8 mouse cellular contexts compared by ENCODE assay signal in genomic region chr19:55877404-55877915, GRCm38 (mm10).
DNase-seq lines count a peak whose midpoint lies in the region; ATAC-seq and TF ChIP-seq lines count a peak whose summit lies in the region.

No protein-coding gene starts in this region.

- H3K36me3 ChIP-seq in neural tube, embryonic 15.5 days, result no peaks in the 10 kb centered on the region
- H3K36me3 ChIP-seq in kidney, adult 2 months (ENCODE audit: control insufficient read depth, insufficient read depth, low read length), result no peaks in the 10 kb centered on the region

- TF ChIP-seq CTCF in cortical plate, adult 2 months (IDR thresholded peaks at IDR 0.05; ENCODE audit: extremely low read depth, insufficient read depth, low read length), result peak; percentile 71
- peak; percentile 84 for TF ChIP-seq CTCF in kidney, adult 2 months (conservative IDR thresholded peaks at IDR 0.05; ENCODE audit: insufficient read depth, insufficient read length, low read depth, low read length)

- peaks cover 16% of the 10 kb centered on the region for H3K4me1 ChIP-seq in neural tube, embryonic 15.5 days
- no peaks in the 10 kb centered on the region for H3K4me1 ChIP-seq in cortical plate, adult 2 months (ENCODE audit: control insufficient read depth, insufficient read depth, low read length)
- H3K4me1 ChIP-seq in kidney, adult 2 months (ENCODE audit: control insufficient read depth, insufficient read depth, low read length), result peaks cover 8% of the 10 kb centered on the region; the same call in 1 of the 2 replicates

- no peak overlapping the region for H3K4me2 ChIP-seq in neural tube, embryonic 15.5 days

- no peaks in the 10 kb centered on the region for H3K9me3 ChIP-seq in neural tube, embryonic 15.5 days (replicated peaks)

- TF ChIP-seq POLR2A in cortical plate, adult 2 months (IDR thresholded peaks at IDR 0.05; ENCODE audit: extremely low read depth, insufficient read depth, low read length), result no peak
- TF ChIP-seq POLR2A in kidney, adult 2 months (IDR thresholded peaks at IDR 0.05; ENCODE audit: low read depth, low read length), result no peak

- peak; percentile 77 for DNase-seq in neural tube, embryonic 10.5 days (ENCODE audit: extremely low spot score, low spot score)
- peak; percentile 74 for DNase-seq in gastrocnemius, postnatal 10 days
- DNase-seq in kidney, adult 2 months, result peak; percentile 80
- DNase-seq in liver, result peak; percentile 81
- DNase-seq in spleen, postnatal 4 days (ENCODE audit: low spot score in 2 of 2), result peak; percentile 66 to 87

- H3K27me3 ChIP-seq in neural tube, embryonic 15.5 days (replicated peaks), result no peaks in the 10 kb centered on the region
- no peaks in the 10 kb centered on the region for H3K27me3 ChIP-seq in kidney, adult 2 months (replicated peaks; ENCODE audit: control insufficient read depth, insufficient read depth, low read length)

- no peak; the same call in 1 of the 2 replicates for ATAC-seq in neural tube, embryonic 15.5 days (ENCODE audit: low FRiP score)
- ATAC-seq in monocyte, adult 5-6 weeks (replicated peaks; ENCODE audit: insufficient number of reproducible peaks, low FRiP score, low TSS enrichment, poor library complexity, severe bottlenecking), result peak; percentile 80

- no peak overlapping the region for H3K27ac ChIP-seq in neural tube, embryonic 15.5 days (replicated peaks)
- no peak overlapping the region for H3K27ac ChIP-seq in cortical plate, adult 2 months (ENCODE audit: insufficient read depth, low read length)
- no peak overlapping the region for H3K27ac ChIP-seq in kidney, adult 2 months (ENCODE audit: insufficient read depth, low read depth, low read length)

- 10% methylated on average over 7 of the region's 7 CpGs for WGBS in neural tube, embryonic 15.5 days
- WGBS in kidney, adult 2 months, result 61% methylated on average over 7 of the region's 7 CpGs

- H3K4me3 ChIP-seq in neural tube, embryonic 15.5 days (replicated peaks), result no peak overlapping the region
- H3K4me3 ChIP-seq in cortical plate, adult 2 months (ENCODE audit: insufficient read depth, low read length), result no peak overlapping the region
- H3K4me3 ChIP-seq in kidney, adult 2 months (ENCODE audit: insufficient read depth, low read depth, low read length), result no peak overlapping the region

- H3K9ac ChIP-seq in neural tube, embryonic 15.5 days (replicated peaks), result no peak overlapping the region
